Mouse (Mus musculus) hindbrain, postnatal 0 days (tissue): ENCODE measurements at regions not wholly inside any gene's neighbourhood (a gene's known extent, or its start where the extent isn't known, plus 50 kb on each side); places are given as distances from the start of the nearest gene placed in this dataset.

Experiments used
- ATAC-seq: fragments of 200-750 bp; cut with Nextera tagmentation; 2 replicates; pipeline ENCODE4 v1.8.0; 2017; ENCODE audit warnings: mild to moderate bottlenecking, moderate TSS enrichment, moderate library complexity
- DNase-seq: peaks from one replicate; pipeline ENCODE4 v3.0.0-alpha.2; 2015; ENCODE audit warnings: low spot score
- H3K27ac ChIP-seq: fragments of 300-500 bp; sonication (generic); 2 replicates; pipeline ENCODE4 v1.5.1; 2014; ENCODE audit warnings: mild to moderate bottlenecking
- H3K27me3 ChIP-seq: fragments of 300-500 bp; sonication (generic); 2 replicates; pipeline ENCODE4 v1.6.1; 2014; ENCODE audit warnings: low read length, mixed read lengths; ENCODE audit not compliant: insufficient read depth
- H3K36me3 ChIP-seq: fragments of 300-500 bp; sonication (generic); 2 replicates; pipeline ENCODE4 v1.6.1; 2014; ENCODE audit warnings: low read length, mixed read lengths; ENCODE audit not compliant: insufficient read depth
- H3K4me1 ChIP-seq: fragments of 300-500 bp; sonication (generic); 2 replicates; pipeline ENCODE4 v1.6.1; 2014; ENCODE audit warnings: antibody characterized with exemption, low read length, mixed read lengths; ENCODE audit not compliant: insufficient read depth
- H3K4me2 ChIP-seq: fragments of 300-500 bp; sonication (generic); 2 replicates; pipeline ENCODE4 v1.6.1; 2014; ENCODE audit warnings: low read depth, mild to moderate bottlenecking, low read length, moderate library complexity, mixed read lengths
- H3K4me3 ChIP-seq: fragments of 300-500 bp; sonication (generic); 2 replicates; pipeline ENCODE4 v1.5.1; 2014; ENCODE audit warnings: low read length
- H3K9ac ChIP-seq: fragments of 300-500 bp; sonication (generic); replicated peaks from 2 replicates; pipeline ENCODE4 v1.6.1; 2014; ENCODE audit warnings: mild to moderate bottlenecking, low read length, moderate library complexity, mixed read lengths
- H3K9me3 ChIP-seq: fragments of 300-500 bp; sonication (generic); 2 replicates; pipeline ENCODE4 v1.6.1; 2016; ENCODE audit warnings: low read length, mixed read lengths
- CTCF ChIP-seq: IDR thresholded peaks from 2 replicates; pipeline ENCODE4 v1.5.1; 2016; ENCODE audit warnings: antibody characterized with exemption, control low read depth, low read depth
- WGBS: fragments of 180-500 bp; shearing (Covaris S2); extraction: QIAGEN DNeasy Blood & Tissue Kit; methylation state at CpG from one replicate; pipeline ENCODE4 v1.1.7; 2014; 5-methylcytosine and 5-hydroxymethylcytosine counted together

GRCm38 (mm10) chr7:40211956-40212355 lies 686.2 kb upstream of the Vstm2b start:
- ATAC-seq (no peak), DNase-seq (no peak)
- Histone ChIP-seq H3K4me1 (no peaks in the 10 kb centered on the region), H3K4me2 (no peak overlapping the region), H3K27ac (no peak overlapping the region), H3K9me3 (no peaks in the 10 kb centered on the region), H3K4me3 (no peak overlapping the region), H3K27me3 (no peaks in the 10 kb centered on the region), H3K9ac (no peak overlapping the region), H3K36me3 (no peaks in the 10 kb centered on the region)
- no peak for TF ChIP-seq CTCF
- WGBS, result 80% methylated on average over 5 of the region's 5 CpGs

DNA sequence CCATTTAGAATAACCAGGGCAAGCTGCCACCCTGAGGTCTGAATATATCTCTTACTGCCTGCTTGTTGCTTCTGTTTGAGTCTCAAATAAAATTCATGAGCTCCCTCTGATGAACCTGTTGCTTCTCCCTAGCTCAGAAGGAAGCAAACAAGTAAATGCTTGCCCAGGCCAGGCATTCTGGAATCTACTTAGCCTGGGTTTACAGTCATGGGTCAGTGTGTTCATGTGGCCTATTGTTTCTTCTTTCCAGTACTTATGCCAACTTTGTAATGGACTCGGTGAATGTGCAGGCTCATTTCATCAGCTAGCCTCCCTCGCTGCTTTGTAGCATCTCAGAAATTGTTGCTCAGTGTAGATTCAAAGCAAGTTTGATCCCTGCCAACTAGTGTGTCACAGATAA lies 685.6 kb upstream of the Vstm2b start:
- WGBS, result 60% methylated on average over 2 of the region's 2 CpGs
- Histone ChIP-seq H3K4me3 (no peak overlapping the region), H3K4me1 (no peaks in the 10 kb centered on the region), H3K9ac (no peak overlapping the region), H3K9me3 (no peaks in the 10 kb centered on the region), H3K4me2 (no peak overlapping the region), H3K27ac (no peak overlapping the region), H3K36me3 (no peaks in the 10 kb centered on the region), H3K27me3 (no peaks in the 10 kb centered on the region)
- DNase-seq, result no peak
- TF ChIP-seq CTCF, result no peak
- ATAC-seq, result no peak

GRCm38 (mm10) chr7:40213646-40214045 lies 684.5 kb upstream of the Vstm2b start:
- H3K36me3 ChIP-seq, result no peaks in the 10 kb centered on the region
- no peak overlapping the region for H3K9ac ChIP-seq
- DNase-seq (no peak), ATAC-seq (no peak)
- 62% methylated on average over 2 of the region's 2 CpGs for WGBS
- no peaks in the 10 kb centered on the region for H3K9me3 ChIP-seq
- H3K27me3 ChIP-seq, result no peaks in the 10 kb centered on the region
- no peaks in the 10 kb centered on the region for H3K4me1 ChIP-seq
- no peak for TF ChIP-seq CTCF
- H3K4me2 ChIP-seq, result no peak overlapping the region
- no peak overlapping the region for H3K4me3 ChIP-seq
- no peak overlapping the region for H3K27ac ChIP-seq

GRCm38 (mm10) chr7:40214395-40214794 lies 683.7 kb upstream of the Vstm2b start:
- no peak for ATAC-seq

GRCm38 (mm10) chr7:40215271-40215670 lies 682.9 kb upstream of the Vstm2b start:
- ATAC-seq (no peak), DNase-seq (no peak)
- Histone ChIP-seq H3K4me1 (no peaks in the 10 kb centered on the region), H3K36me3 (no peaks in the 10 kb centered on the region), H3K4me2 (no peak overlapping the region), H3K27me3 (no peaks in the 10 kb centered on the region), H3K9me3 (no peaks in the 10 kb centered on the region), H3K4me3 (no peak overlapping the region), H3K27ac (no peak overlapping the region), H3K9ac (no peak overlapping the region)
- no peak for TF ChIP-seq CTCF
- 84% methylated on average over 2 of the region's 2 CpGs for WGBS

More at GRCm38 (mm10) chr7:40214395-40214794, 683.7 kb upstream of the Vstm2b start:
- Histone ChIP-seq H3K36me3 (no peaks in the 10 kb centered on the region), H3K4me3 (no peak overlapping the region), H3K9me3 (no peaks in the 10 kb centered on the region), H3K27me3 (no peaks in the 10 kb centered on the region), H3K27ac (no peak overlapping the region), H3K4me1 (no peaks in the 10 kb centered on the region), H3K9ac (no peak overlapping the region), H3K4me2 (no peak overlapping the region)
- WGBS, result 46% methylated on average over 4 of the region's 4 CpGs
- DNase-seq, result no peak
- TF ChIP-seq CTCF, result no peak

- Histone ChIP-seq H3K4me1 (no peaks in the 10 kb centered on the region), H3K9ac (no peak overlapping the region)
- 93% methylated on average over 4 of the region's 4 CpGs for WGBS
Measured at GRCm38 (mm10) chr7:40220549-40220948, 677.6 kb upstream of the Vstm2b start.

GRCm38 (mm10) chr7:40245188-40245587 lies 652.9 kb upstream of the Vstm2b start:
- 66% methylated on average over 8 of the region's 8 CpGs for WGBS
- DNase-seq (peak; percentile 17), ATAC-seq (no peak)
- Histone ChIP-seq H3K9me3 (no peaks in the 10 kb centered on the region), H3K36me3 (no peaks in the 10 kb centered on the region), H3K27me3 (no peaks in the 10 kb centered on the region), H3K4me2 (no peak overlapping the region), H3K4me1 (no peaks in the 10 kb centered on the region), H3K4me3 (no peak overlapping the region), H3K9ac (no peak overlapping the region), H3K27ac (no peak overlapping the region)
- TF ChIP-seq CTCF, result no peak

More at GRCm38 (mm10) chr7:40220549-40220948, 677.6 kb upstream of the Vstm2b start:
- Histone ChIP-seq H3K27me3 (no peaks in the 10 kb centered on the region), H3K4me3 (no peak overlapping the region), H3K27ac (no peak overlapping the region), H3K9me3 (no peaks in the 10 kb centered on the region), H3K36me3 (no peaks in the 10 kb centered on the region), H3K4me2 (no peak overlapping the region)
- TF ChIP-seq CTCF, result no peak
- DNase-seq (no peak), ATAC-seq (no peak)
